Mouse (Mus musculus) forebrain, embryonic 10.5 days (tissue): ENCODE data around the gene Cdh5. TPM values are rescaled to one million over a fixed set of nuclear protein-coding genes. Genes with fewer than 3 reads are reported as not detected.
"Not testable (repeated sequence)": the region's sequence is repeated elsewhere in the genome, so short reads cannot be mapped to it uniquely, and the experiment has no call there.

Experiments
- DNase-seq: peaks from one replicate; pipeline ENCODE4 v3.0.0-alpha.2; 2017; ENCODE audit warnings: low spot score; ENCODE audit errors: extremely low spot score
- H3K27ac ChIP-seq: fragments of 300-500 bp; sonication (generic); 2 replicates; pipeline ENCODE4 v1.5.1; 2016; ENCODE audit warnings: mild to moderate bottlenecking
- H3K27me3 ChIP-seq: fragments of 300-500 bp; sonication (generic); 2 replicates; pipeline ENCODE4 v1.6.1; 2016; ENCODE audit warnings: mild to moderate bottlenecking; ENCODE audit not compliant: poor library complexity, severe bottlenecking
- H3K36me3 ChIP-seq: fragments of 300-500 bp; sonication (generic); replicated peaks from 2 replicates; pipeline ENCODE4 v1.6.1; 2016; ENCODE audit warnings: mild to moderate bottlenecking, moderate library complexity
- H3K4me1 ChIP-seq: fragments of 300-500 bp; sonication (generic); 2 replicates; pipeline ENCODE4 v1.6.1; 2016
- H3K4me3 ChIP-seq: fragments of 300-500 bp; sonication (generic); 2 replicates; pipeline ENCODE4 v1.5.1; 2016; ENCODE audit warnings: mild to moderate bottlenecking, moderate library complexity
- H3K9me3 ChIP-seq: fragments of 300-500 bp; sonication (generic); 2 replicates; pipeline ENCODE4 v1.6.1; 2016; ENCODE audit warnings: mild to moderate bottlenecking, moderate library complexity
- WGBS: fragments of 180-500 bp; shearing (Covaris S2); methylation state at CpG from one replicate; pipeline ENCODE4 v1.1.7; 2016; 5-methylcytosine and 5-hydroxymethylcytosine counted together
- polyA plus RNA-seq: library from polyadenylated mRNA; unstranded; fragments of >200 nt; fragmentation: Nextera tagmentation; extraction: Ambion mirVana; gene quantifications from 2 replicates; pipeline ENCODE4 v1.2.1, GENCODE M21; 2016

Gene Cdh5
- polyA plus RNA-seq, 1 experiment from 2014 or later, result 12.5 TPM

DNA sequence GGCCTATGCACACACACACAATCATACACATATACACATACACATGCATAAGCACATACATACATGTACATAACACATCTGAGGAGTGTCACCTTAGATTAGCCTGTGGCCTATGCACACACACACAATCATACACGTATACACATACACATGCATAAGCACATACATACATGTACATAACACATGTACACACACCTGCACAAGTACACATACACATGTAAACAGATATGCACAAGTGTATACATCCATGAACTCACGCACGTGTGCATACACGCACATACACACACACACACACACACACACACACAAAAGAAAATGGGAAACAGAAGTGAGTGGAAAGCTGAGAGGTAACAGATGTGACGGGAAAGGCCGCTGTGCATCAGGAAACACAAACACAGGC, 26.3 kb upstream of the Cdh5 start:
- no peak overlapping the region for H3K27ac ChIP-seq

GRCm38 (mm10) chr8:104076541-104077412, 24.6 kb upstream of the Cdh5 start:
- peaks cover 7% of the 10 kb centered on the region; the same call in 1 of the 2 replicates for H3K4me1 ChIP-seq
- no peak overlapping the region for H3K4me3 ChIP-seq
- no peaks in the 10 kb centered on the region for H3K36me3 ChIP-seq
- H3K27me3 ChIP-seq, result no peaks in the 10 kb centered on the region
- no peak for DNase-seq
- 34% methylated on average over 8 of the region's 8 CpGs for WGBS
- no peaks in the 10 kb centered on the region for H3K9me3 ChIP-seq
- H3K27ac ChIP-seq, result no peak overlapping the region

More for the DNA sequence above, 26.3 kb upstream of the Cdh5 start:
- Histone ChIP-seq H3K9me3 (no peaks in the 10 kb centered on the region), H3K4me3 (no peak overlapping the region), H3K27me3 (no peaks in the 10 kb centered on the region), H3K4me1 (peaks cover 7% of the 10 kb centered on the region; the same call in 1 of the 2 replicates), H3K36me3 (no peaks in the 10 kb centered on the region)
- WGBS, result 87% methylated on average over 6 of the region's 6 CpGs
- no peak for DNase-seq

GRCm38 (mm10) chr8:104078091-104078490, 23.3 kb upstream of the Cdh5 start:
- Histone ChIP-seq H3K4me3 (no peak overlapping the region), H3K27me3 (no peaks in the 10 kb centered on the region), H3K9me3 (no peaks in the 10 kb centered on the region), H3K27ac (no peak overlapping the region), H3K36me3 (no peaks in the 10 kb centered on the region), H3K4me1 (peaks cover 7% of the 10 kb centered on the region; the same call in 1 of the 2 replicates)
- WGBS, result 87% methylated on average over 7 of the region's 7 CpGs
- no peak for DNase-seq

DNA sequence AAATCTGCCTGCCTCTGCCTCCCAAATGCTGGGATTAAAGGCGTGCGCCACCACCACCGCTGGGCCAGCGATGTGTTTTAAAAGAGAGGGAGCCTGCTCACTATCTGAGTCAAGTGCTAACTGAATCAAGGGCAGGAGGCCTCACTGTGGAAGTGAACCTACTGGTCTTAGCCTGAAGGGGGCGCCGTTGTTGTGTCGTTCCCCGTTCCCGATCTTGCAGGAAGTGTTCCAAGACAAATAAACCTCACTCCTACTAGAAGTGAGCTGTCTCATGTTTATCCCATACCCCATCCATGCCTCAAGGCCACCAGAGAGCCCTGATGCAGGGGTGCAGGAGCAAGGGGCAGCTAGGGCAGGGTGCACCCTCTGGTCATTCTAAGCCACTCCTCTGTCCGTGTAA, 16.1 kb upstream of the Cdh5 start:
- Histone ChIP-seq H3K9me3 (no peaks in the 10 kb centered on the region), H3K27ac (no peak overlapping the region), H3K36me3 (no peaks in the 10 kb centered on the region), H3K4me3 (no peak overlapping the region), H3K4me1 (no peaks in the 10 kb centered on the region), H3K27me3 (no peaks in the 10 kb centered on the region)
- 79% methylated on average over 10 of the region's 10 CpGs for WGBS
- DNase-seq, result no peak

GRCm38 (mm10) chr8:104086615-104087014, 14.8 kb upstream of the Cdh5 start:
- Histone ChIP-seq H3K4me3 (no peak overlapping the region), H3K27ac (no peak overlapping the region), H3K36me3 (no peaks in the 10 kb centered on the region), H3K9me3 (no peaks in the 10 kb centered on the region), H3K4me1 (peaks cover 6% of the 10 kb centered on the region; the same call in 1 of the 2 replicates), H3K27me3 (no peaks in the 10 kb centered on the region)
- DNase-seq, result no peak
- 70% methylated on average over 2 of the region's 2 CpGs for WGBS

GRCm38 (mm10) chr8:104087091-104087490, 14.3 kb upstream of the Cdh5 start:
- 52% methylated on average over 1 of the region's 1 CpGs for WGBS
- no peak for DNase-seq
- Histone ChIP-seq H3K9me3 (no peaks in the 10 kb centered on the region), H3K4me1 (peaks cover 6% of the 10 kb centered on the region; the same call in 1 of the 2 replicates), H3K36me3 (no peaks in the 10 kb centered on the region), H3K27ac (no peak overlapping the region), H3K4me3 (no peak overlapping the region), H3K27me3 (no peaks in the 10 kb centered on the region)

DNA sequence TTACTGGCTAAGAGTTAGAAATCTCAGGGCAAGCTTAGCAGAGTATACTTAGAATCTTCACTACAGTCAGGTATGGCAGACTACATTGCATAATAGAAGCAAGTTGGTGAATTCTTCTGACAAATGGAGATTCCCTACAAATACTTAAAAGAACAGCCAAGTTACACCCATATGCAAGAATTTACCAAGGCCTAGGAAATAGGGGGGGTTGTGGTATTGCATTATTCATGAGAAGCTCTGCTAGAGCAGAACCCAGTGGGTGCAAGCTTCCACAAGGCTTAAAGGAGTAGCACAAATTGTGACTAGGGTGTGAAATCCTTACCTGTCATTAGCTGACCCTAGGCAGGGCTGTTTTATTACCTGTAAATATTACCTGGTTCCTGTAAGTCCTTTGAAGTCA, 13.5 kb upstream of the Cdh5 start:
- not testable (repeated sequence) for H3K4me1 ChIP-seq, H3K27ac ChIP-seq, H3K9me3 ChIP-seq, H3K4me3 ChIP-seq, H3K36me3 ChIP-seq, DNase-seq, H3K27me3 ChIP-seq

DNA sequence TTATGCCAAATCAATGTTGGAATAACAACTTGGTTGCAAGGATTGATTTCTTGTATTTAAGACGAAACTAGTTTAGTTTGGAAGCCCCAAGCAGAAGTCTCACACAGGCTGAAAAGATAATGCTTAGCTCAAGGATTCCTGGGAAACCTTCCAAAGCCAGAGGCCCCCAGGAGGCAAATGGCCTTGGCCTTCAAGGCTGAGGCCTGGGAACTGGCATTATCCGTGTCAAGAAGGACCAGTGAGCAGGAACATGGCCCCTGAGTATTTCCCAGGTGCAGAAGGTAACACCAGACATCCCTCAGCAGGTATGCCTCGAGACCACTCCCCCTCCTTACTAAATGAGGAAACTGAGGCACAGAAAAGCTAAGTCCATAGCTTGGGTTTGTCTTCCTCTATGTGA, 12.5 kb upstream of the Cdh5 start:
- Histone ChIP-seq H3K27ac (no peak overlapping the region), H3K4me1 (peaks cover 6% of the 10 kb centered on the region; the same call in 1 of the 2 replicates), H3K36me3 (no peaks in the 10 kb centered on the region), H3K9me3 (no peaks in the 10 kb centered on the region), H3K4me3 (no peak overlapping the region), H3K27me3 (no peaks in the 10 kb centered on the region)
- WGBS, result 85% methylated on average over 3 of the region's 3 CpGs
- no peak for DNase-seq

- 8% methylated on average over 24 of the region's 24 CpGs for WGBS
- peak overlapping the region; percentile 38 for H3K4me3 ChIP-seq
- H3K27me3 ChIP-seq, DNase-seq, H3K36me3 ChIP-seq, H3K9me3 ChIP-seq: not testable (repeated sequence)
- H3K4me1 ChIP-seq, result peaks cover 12% of the 10 kb centered on the region
- peak overlapping the region; percentile 60; the same call in 1 of the 2 replicates for H3K27ac ChIP-seq
Measured at GRCm38 (mm10) chr8:104090993-104091900, 10.2 kb upstream of the Cdh5 start.

DNA sequence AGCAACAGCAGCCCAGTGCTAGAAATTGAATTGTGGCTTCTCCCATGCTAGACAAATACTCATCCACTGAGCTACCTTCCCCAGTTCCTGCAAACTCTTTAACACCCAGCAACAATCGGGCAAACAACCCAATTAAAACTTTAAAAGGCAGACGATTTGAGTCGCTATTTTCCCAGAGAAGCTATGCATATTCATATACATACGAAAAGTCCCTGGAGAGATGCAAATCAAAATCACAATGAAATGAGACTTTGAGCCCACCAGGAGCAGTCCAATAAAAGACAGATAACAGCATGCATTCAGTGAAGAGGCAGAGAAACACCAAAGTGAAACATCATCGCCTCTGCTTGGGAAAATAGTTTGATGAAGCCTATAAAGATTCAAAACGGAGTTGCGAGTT, 8.1 kb upstream of the Cdh5 start:
- Histone ChIP-seq H3K9me3 (no peaks in the 10 kb centered on the region), H3K27ac (no peak overlapping the region), H3K4me3 (no peak overlapping the region), H3K27me3 (no peaks in the 10 kb centered on the region), H3K36me3 (no peaks in the 10 kb centered on the region), H3K4me1 (peaks cover 17% of the 10 kb centered on the region)
- WGBS, result 62% methylated on average over 7 of the region's 7 CpGs
- no peak for DNase-seq

DNA sequence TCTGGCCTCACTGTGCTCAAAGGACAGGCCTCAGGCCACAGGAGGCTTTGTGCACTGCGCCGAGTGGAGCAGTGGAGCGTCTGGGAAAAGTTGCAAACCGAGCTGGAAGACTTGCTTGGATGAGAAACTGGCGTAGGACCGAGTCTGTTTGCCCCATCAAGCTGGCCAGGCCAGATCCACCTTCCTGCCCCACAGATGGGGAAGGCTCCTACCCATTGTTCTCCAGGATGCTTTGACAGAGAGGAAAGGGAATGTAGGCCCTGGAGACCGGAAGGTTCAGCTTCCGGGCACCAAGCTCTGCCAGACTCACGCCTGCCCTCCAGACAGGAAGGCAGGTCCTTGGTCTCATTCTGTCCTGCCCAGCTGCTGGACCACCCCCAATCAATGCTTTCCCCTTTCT, 5.8 kb upstream of the Cdh5 start:
- no peaks in the 10 kb centered on the region for H3K36me3 ChIP-seq
- H3K27ac ChIP-seq, result peak overlapping the region; percentile 74
- no peak overlapping the region for H3K4me3 ChIP-seq
- DNase-seq, result no peak
- no peaks in the 10 kb centered on the region for H3K27me3 ChIP-seq
- WGBS, result 66% methylated on average over 9 of the region's 9 CpGs
- no peaks in the 10 kb centered on the region for H3K9me3 ChIP-seq
- peaks cover 26% of the 10 kb centered on the region for H3K4me1 ChIP-seq

DNA sequence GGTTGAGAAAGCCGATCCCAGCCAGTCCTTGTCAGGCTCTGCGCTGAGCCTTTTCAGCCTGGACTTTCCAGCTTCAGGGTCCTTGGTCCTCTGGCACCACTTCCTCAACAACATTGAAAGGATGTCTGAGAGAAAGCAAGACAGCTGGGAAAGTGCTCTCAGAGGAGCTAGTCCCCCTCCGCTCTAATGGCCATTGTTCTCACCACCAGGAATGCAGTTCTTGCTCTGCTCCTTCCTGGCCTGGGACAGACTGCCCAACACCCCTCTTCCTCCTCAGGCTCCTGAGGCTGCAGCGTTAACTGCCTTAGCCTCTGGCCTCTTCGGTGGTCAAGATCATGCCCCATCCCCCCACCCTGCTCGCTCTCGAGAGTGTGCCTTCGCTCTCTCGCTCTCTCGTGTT, 4.8 kb upstream of the Cdh5 start:
- peak overlapping the region; percentile 31; the same call in 1 of the 2 replicates for H3K27ac ChIP-seq
- 66% methylated on average over 10 of the region's 10 CpGs for WGBS

More for the DNA sequence above, 4.8 kb upstream of the Cdh5 start:
- Histone ChIP-seq H3K36me3 (no peaks in the 10 kb centered on the region), H3K27me3 (no peaks in the 10 kb centered on the region), H3K9me3 (no peaks in the 10 kb centered on the region), H3K4me1 (peaks cover 21% of the 10 kb centered on the region), H3K4me3 (no peak overlapping the region)
- DNase-seq, result no peak
